Mouse (Mus musculus): ENCODE results near the gene Slc25a51.

- no peak for TF ChIP-seq CTCF (IDR thresholded peaks at IDR 0.05; ENCODE audit: extremely low read depth, insufficient read depth, low read length)
- no peak for TF ChIP-seq POLR2A (IDR thresholded peaks at IDR 0.05; ENCODE audit: extremely low read depth, insufficient read depth, low read length)
These were observed 22.8 kb upstream of the Slc25a51 start for GRCm38 (mm10) chr4:45431316-45431715.
